Mouse (Mus musculus) gastrocnemius, postnatal 25 days (tissue): Measurements from ENCODE around the gene Gm45261. TPM values are rescaled to one million over a fixed set of nuclear protein-coding genes. Genes with fewer than 3 reads are reported as not detected.

Source experiments
- DNase-seq: peaks from one replicate; pipeline ENCODE4 v3.0.0; 2022
- total RNA-seq, 2 experiments: library from RNA; stranded (reverse); gene quantifications; 1 replicate in 1 of 2; 2 replicates in 1 of 2; pipeline ENCODE4 v1.2.3; 2021

Gene Gm45261
- total RNA-seq, 2 experiments from 2014 or later, result not detected

GRCm38 (mm10) chr1:80410229-80410973 lies 50.8 kb downstream of the Gm45261 start:
- DNase-seq, result no peak

DNA sequence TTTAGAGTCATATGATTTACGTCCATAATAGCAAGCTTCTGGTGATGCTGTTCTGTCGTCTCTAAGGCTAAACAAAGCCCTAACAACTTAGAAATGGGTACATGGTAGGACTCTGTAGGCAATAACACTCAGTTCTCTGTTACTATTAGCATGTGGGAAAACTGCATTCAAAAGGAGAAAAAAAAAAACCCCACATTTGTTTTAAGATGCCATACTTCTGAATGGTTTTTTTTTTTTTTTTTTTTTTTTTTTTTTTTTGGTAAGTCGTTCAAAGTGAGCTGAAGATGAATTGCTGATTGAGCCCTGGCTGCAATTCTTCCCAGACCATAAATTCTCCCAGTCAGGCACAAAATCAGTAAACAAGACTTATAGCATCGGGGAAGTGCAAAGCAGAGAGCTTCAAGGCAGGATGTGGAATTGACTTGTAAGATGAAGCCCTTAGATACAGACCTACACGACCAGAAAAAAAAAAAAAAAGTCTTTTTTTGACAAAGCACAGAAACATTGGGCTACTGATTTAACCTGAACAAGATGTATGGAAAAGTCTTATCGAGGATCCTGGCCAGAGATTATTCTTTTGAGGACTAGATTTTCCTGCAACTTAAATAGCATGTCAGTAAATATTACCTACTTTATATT lies 51.7 kb downstream of the Gm45261 start:
- DNase-seq, result no peak

- peak; percentile 23 for DNase-seq
Observed at GRCm38 (mm10) chr1:80408586-80408985, 52.7 kb downstream of the Gm45261 start.

- no peak for DNase-seq
Observed at GRCm38 (mm10) chr1:80404196-80404595, 57.1 kb downstream of the Gm45261 start.

GRCm38 (mm10) chr1:80403366-80403893 lies 57.8 kb downstream of the Gm45261 start:
- no peak for DNase-seq

DNA sequence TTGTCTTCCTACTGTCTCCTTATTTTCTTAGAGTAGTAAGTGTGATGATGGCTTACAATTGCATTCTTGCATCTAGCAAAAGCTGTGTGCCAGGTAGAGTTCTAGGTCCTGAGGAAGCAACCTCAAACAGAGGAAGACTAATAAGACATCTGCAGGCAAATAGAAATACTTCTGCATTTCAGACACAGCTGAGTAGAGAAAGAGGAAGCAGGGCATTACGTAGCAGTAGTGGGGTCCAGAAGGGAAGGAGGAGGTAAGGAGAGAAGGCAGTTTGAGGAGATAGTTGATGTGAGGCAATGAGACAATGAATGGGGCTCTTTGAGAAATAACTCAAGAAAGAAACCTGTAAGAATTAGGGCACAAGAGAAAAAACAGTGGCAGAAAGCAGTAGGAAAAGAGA lies 59.3 kb downstream of the Gm45261 start:
- DNase-seq, result no peak

Other genes starting within 250 kb of the Gm45261 start
- gene Fam124b, start 243.0 kb downstream of the Gm45261 start, total RNA-seq, result 1 to 10 TPM in 1 of 2 experiments, under 1 TPM in 1; 0.70 to 1.5 TPM
- 100 to 1,000 TPM; 181 to 223 TPM for gene Cul3, start 121.0 kb downstream of the Gm45261 start, total RNA-seq